Mouse (Mus musculus) hindbrain, embryonic 13.5 days (tissue): ENCODE measurements at regions not wholly inside any gene's neighbourhood (a gene's known extent, or its start where the extent isn't known, plus 50 kb on each side); places are given as distances from the start of the nearest gene placed in this dataset.

Source experiments
- ATAC-seq: fragments of 200-750 bp; cut with Nextera tagmentation; 2 replicates; pipeline ENCODE4 v1.8.0; 2017; ENCODE audit warnings: moderate TSS enrichment; ENCODE audit not compliant: low FRiP score
- H3K27ac ChIP-seq: fragments of 300-500 bp; sonication (generic); 2 replicates; pipeline ENCODE4 v1.5.1; 2015; ENCODE audit warnings: inconsistent platforms, mild to moderate bottlenecking, moderate library complexity
- H3K27me3 ChIP-seq: fragments of 300-500 bp; sonication (generic); 2 replicates; pipeline ENCODE4 v1.6.1; 2015; ENCODE audit warnings: mild to moderate bottlenecking, inconsistent platforms
- H3K36me3 ChIP-seq: fragments of 300-500 bp; sonication (generic); 2 replicates; pipeline ENCODE4 v1.6.1; 2015; ENCODE audit warnings: mild to moderate bottlenecking, inconsistent platforms
- H3K4me1 ChIP-seq: fragments of 300-500 bp; sonication (generic); replicated peaks from 2 replicates; pipeline ENCODE4 v1.6.1; 2015; ENCODE audit warnings: inconsistent platforms
- H3K4me2 ChIP-seq: fragments of 300-500 bp; sonication (generic); 2 replicates; pipeline ENCODE4 v1.6.1; 2015; ENCODE audit warnings: inconsistent platforms, mild to moderate bottlenecking, moderate library complexity
- H3K4me3 ChIP-seq: fragments of 300-500 bp; sonication (generic); 2 replicates; pipeline ENCODE4 v1.5.1; 2015; ENCODE audit warnings: mild to moderate bottlenecking, inconsistent platforms
- H3K9ac ChIP-seq: fragments of 300-500 bp; sonication (generic); 2 replicates; pipeline ENCODE4 v1.6.1; 2015; ENCODE audit warnings: mild to moderate bottlenecking, inconsistent platforms
- H3K9me3 ChIP-seq: fragments of 300-500 bp; sonication (generic); 2 replicates; pipeline ENCODE4 v1.6.1; 2016; ENCODE audit warnings: inconsistent platforms
- WGBS: fragments of 180-500 bp; shearing (Covaris S2); methylation state at CpG from one replicate; pipeline ENCODE4 v1.1.7; 2015; 5-methylcytosine and 5-hydroxymethylcytosine counted together

DNA sequence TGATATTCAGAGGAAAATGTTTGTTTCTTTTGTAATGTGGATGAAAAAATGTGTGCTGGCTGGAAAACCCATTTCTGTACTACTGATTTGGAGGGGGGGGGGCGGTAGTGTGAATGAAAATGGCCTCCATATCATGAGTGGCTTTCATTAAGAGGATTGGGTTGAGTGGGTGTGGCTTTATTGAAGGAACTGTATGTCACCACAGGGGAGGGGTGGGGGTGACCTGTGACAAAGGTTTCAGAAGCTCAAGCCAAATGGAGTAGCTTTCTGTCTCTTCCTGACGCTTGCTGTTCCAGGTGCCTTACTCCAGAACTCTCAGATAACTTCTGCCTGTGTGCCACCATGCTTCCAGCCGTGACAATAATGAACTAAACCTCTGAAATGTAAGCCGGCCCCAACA lies 242.0 kb upstream of the Gm765 start:
- Histone ChIP-seq H3K27ac (no peak overlapping the region), H3K9ac (no peak overlapping the region), H3K36me3 (no peaks in the 10 kb centered on the region), H3K27me3 (no peaks in the 10 kb centered on the region), H3K4me2 (no peak overlapping the region), H3K4me3 (no peak overlapping the region), H3K4me1 (no peaks in the 10 kb centered on the region), H3K9me3 (no peaks in the 10 kb centered on the region)
- 79% methylated on average over 4 of the region's 4 CpGs for WGBS
- ATAC-seq: no peak

DNA sequence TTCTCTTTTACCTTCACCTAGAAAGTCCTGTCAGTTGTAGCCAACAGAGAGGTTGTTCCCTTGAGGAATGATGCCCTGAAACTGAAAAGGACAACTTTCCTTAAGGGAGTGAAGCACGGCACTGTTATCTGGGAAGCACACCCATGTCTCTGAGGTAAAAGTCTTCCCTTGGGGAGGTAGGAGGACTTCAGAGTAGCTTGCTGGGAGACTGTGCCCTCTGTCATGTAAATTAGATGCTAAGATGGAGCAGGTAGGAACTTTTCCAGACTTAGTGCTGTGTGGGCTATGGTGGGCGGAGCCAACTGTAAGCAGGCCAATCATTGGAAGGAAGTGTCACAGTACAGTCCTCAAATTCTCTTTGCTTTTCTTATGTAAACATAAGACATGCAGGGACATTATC lies 240.3 kb upstream of the Gm765 start:
- no peaks in the 10 kb centered on the region for H3K27me3 ChIP-seq
- WGBS: 47% methylated on average over 2 of the region's 2 CpGs
- H3K4me1 ChIP-seq: no peaks in the 10 kb centered on the region
- no peak overlapping the region for H3K9ac ChIP-seq
- no peak for ATAC-seq
- no peak overlapping the region for H3K27ac ChIP-seq
- no peak overlapping the region for H3K4me2 ChIP-seq
- H3K36me3 ChIP-seq: no peaks in the 10 kb centered on the region
- no peaks in the 10 kb centered on the region for H3K9me3 ChIP-seq
- no peak overlapping the region for H3K4me3 ChIP-seq

DNA sequence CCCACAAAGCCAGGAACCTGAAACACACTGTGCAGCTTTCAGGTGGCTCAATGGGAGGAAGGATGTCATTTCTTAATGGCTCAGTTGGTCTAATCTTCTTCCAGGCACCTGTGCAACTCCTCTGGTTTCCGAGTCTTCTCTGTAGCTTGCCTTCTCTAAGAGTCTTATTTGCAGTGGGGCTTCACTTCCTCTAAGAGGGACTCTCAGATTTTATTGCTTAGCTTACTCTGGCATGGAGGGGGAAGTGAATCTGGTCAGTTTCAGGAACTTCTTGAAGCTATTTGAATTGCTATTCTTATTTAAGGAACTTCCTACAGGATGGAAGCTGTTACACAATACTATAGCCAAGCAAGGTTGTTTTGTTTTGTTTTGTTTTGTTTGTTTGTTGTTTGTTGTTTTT lies 232.7 kb upstream of the Gm765 start:
- Histone ChIP-seq H3K9me3 (no peaks in the 10 kb centered on the region), H3K4me3 (no peak overlapping the region), H3K4me2 (no peak overlapping the region), H3K9ac (no peak overlapping the region), H3K27me3 (no peaks in the 10 kb centered on the region), H3K4me1 (no peaks in the 10 kb centered on the region), H3K36me3 (no peaks in the 10 kb centered on the region), H3K27ac (no peak overlapping the region)
- ATAC-seq: no peak
- WGBS: 91% methylated on average over 1 of the region's 1 CpGs

DNA sequence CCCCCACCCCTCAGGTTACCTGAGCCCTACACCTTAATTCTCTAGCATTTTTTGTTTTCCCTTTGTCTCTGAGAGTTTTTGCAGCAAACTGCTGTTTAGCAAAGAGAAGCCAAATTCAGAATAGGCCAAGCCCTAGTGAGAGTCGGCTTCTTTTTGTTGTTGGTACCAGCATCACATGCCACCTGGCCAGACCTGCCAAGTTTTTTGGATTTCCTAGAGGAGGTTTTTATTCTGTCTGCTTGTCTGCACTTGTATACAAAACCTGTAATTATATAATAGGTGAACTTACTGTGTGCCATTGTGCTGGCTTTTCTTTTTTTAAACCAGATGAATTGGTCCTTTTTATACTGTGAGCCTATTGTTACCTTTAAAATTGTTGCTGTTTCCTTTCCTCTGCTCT lies 213.1 kb upstream of the Gm765 start:
- no peaks in the 10 kb centered on the region for H3K4me1 ChIP-seq
- no peak overlapping the region for H3K4me2 ChIP-seq
- no peaks in the 10 kb centered on the region for H3K36me3 ChIP-seq
- H3K9ac ChIP-seq: no peak overlapping the region
- H3K9me3 ChIP-seq: no peaks in the 10 kb centered on the region
- no peak overlapping the region for H3K4me3 ChIP-seq
- H3K27ac ChIP-seq: no peak overlapping the region
- ATAC-seq: no peak
- WGBS: 90% methylated on average over 1 of the region's 1 CpGs
- H3K27me3 ChIP-seq: no peaks in the 10 kb centered on the region

DNA sequence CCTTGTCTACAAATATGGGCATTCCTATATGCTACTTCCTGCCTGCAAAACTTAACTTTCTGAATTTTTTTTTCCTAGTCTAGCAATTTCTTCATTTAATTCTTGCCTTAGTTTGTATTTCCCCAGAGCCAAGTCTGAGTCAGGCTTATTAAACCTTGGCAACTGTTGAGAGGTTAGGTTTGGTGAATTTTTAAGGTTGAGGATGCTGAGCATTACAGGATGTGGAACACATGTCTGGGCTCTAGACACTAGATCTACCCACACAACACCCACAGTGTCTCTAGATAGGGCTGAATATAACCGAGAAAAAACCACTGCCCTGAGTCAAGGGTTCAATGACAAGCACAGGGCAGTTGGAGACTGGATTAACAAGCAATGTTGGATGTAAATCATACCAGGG lies 211.4 kb upstream of the Gm765 start:
- Histone ChIP-seq H3K9me3 (no peaks in the 10 kb centered on the region), H3K27ac (no peak overlapping the region), H3K4me2 (no peak overlapping the region), H3K36me3 (no peaks in the 10 kb centered on the region), H3K4me3 (no peak overlapping the region), H3K27me3 (no peaks in the 10 kb centered on the region), H3K4me1 (peaks cover 3% of the 10 kb centered on the region; the same call in 1 of the 2 replicates), H3K9ac (no peak overlapping the region)
- ATAC-seq: no peak
- WGBS: 87% methylated on average over 1 of the region's 1 CpGs

DNA sequence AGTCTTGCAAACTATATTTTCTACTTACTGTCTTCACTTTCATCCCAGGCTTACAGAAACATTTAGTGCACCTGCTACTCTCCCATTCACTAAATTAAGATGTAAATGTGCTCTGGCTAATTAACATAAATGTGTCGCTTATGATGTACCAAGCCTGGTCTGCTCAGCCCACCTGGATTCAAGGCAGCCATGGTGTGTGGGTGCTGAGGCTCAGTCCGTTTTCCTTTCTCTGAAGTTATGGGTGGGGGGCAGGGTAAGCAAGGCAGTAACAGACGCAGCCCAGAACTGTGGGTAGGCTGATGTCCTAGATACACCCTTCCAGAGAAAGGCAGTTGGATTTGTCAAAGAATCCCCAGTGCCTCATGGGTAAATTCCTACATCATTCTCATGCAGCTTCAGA lies 209.2 kb upstream of the Gm765 start:
- H3K4me3 ChIP-seq: no peak overlapping the region
- 78% methylated on average over 3 of the region's 3 CpGs for WGBS
- H3K9me3 ChIP-seq: no peaks in the 10 kb centered on the region
- no peak overlapping the region for H3K9ac ChIP-seq
- no peaks in the 10 kb centered on the region for H3K27me3 ChIP-seq
- H3K36me3 ChIP-seq: no peaks in the 10 kb centered on the region
- H3K4me2 ChIP-seq: no peak overlapping the region
- no peak overlapping the region for H3K27ac ChIP-seq
- H3K4me1 ChIP-seq: peaks cover 3% of the 10 kb centered on the region; the same call in 1 of the 2 replicates
- no peak for ATAC-seq

DNA sequence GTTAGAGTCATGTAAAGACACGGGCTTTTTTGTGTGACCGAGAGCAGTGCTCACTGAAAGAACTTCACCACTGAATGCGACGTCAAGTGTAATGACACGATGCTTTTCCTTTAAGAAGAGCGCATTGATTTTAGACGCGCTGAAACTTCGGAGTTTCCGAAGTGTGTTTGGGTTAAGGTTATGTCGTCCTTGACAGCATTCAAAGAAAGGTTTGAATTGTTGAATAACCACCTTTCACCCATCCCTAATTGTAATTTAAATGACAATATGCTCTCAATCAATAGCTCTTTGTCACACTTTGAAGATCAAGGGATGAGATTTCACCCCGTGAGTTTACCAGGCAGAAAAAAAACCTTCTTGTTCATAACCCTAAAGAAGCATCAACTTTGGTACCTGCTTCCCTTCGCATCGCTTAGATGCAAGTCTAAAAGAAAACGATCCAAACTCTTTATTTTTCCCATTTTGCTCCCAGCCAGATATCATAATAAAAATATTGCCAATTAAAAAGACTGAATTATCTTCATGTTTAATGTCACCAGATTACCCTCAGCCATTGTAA lies 184.4 kb upstream of the Gm765 start:
- H3K4me3 ChIP-seq: no peak overlapping the region
- H3K4me2 ChIP-seq: peak overlapping the region; percentile 26
- H3K27me3 ChIP-seq: peaks cover 53% of the 10 kb centered on the region
- H3K36me3 ChIP-seq: no peaks in the 10 kb centered on the region
- H3K4me1 ChIP-seq: peaks cover 17% of the 10 kb centered on the region
- ATAC-seq: no peak
- H3K9me3 ChIP-seq: no peaks in the 10 kb centered on the region
- no peak overlapping the region for H3K9ac ChIP-seq
- WGBS: 21% methylated on average over 15 of the region's 15 CpGs
- no peak overlapping the region for H3K27ac ChIP-seq

DNA sequence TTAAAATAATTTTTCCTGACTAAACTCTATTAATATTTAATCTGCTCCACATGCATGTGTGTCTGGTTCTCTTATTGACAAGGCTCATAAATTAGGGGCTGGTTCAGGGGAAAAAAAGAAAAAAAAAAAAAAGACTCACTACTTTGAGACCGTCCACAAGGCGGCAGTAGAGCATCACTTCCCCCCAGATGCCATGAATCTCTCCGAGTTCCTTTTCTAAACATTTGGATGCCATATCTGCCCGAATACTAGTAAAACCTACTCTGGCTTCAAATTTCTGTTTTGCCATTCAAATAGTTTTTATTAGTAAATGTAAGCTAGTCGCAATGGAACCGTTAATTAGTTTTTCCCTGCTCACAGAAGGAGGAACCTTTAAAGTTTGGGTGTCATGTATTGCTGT lies 182.7 kb upstream of the Gm765 start:
- H3K4me1 ChIP-seq: peaks cover 17% of the 10 kb centered on the region
- H3K9ac ChIP-seq: no peak overlapping the region
- no peak for ATAC-seq
- no peak overlapping the region for H3K4me3 ChIP-seq
- no peak overlapping the region for H3K4me2 ChIP-seq
- peaks cover 48% of the 10 kb centered on the region for H3K27me3 ChIP-seq
- no peaks in the 10 kb centered on the region for H3K36me3 ChIP-seq
- H3K9me3 ChIP-seq: no peaks in the 10 kb centered on the region
- no peak overlapping the region for H3K27ac ChIP-seq
- WGBS: 11% methylated on average over 6 of the region's 6 CpGs

DNA sequence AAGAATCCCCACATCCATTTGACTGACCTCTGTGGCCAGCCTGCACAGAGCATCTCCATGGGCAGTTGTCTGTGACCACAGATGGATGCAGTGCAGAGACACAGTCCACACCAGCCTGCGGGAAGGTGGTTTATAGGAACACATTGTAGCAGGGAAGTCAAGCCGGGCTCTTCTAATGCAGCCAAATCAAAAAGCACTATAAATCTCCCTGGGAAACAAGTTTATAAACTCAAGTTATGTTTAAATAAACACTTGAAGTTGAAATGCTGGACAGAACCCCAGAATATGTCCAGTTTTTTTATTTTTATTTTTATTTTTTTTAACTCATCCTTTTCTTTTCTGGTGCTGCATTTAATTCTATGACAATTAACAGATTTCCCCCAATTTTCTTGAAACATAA lies 182.1 kb upstream of the Gm765 start:
- 83% methylated on average over 2 of the region's 2 CpGs for WGBS
- no peak for ATAC-seq

DNA sequence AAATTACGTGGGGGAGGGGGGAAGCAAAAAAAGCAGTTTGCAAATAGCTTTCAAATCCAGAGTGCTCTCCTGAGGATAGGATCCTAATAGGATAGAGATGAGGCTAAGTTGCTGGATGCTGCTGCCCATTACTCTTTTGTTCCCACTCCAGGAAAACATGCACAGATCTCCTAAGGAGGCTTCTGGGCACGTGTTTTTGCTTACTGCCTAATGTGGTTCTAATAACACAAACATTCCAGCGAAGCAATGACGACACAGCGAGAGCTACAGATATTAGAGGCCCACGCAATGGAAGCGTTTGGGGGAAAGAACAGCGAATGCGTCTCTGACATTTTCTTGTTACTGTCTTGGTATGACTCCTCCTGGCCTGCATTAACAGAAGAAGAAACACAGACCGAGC lies 179.0 kb upstream of the Gm765 start:
- Histone ChIP-seq H3K4me2 (no peak overlapping the region), H3K27me3 (peaks cover 17% of the 10 kb centered on the region), H3K36me3 (no peaks in the 10 kb centered on the region), H3K9me3 (no peaks in the 10 kb centered on the region), H3K4me3 (no peak overlapping the region), H3K4me1 (peaks cover 11% of the 10 kb centered on the region), H3K9ac (no peak overlapping the region), H3K27ac (no peak overlapping the region)
- no peak for ATAC-seq
- WGBS: 66% methylated on average over 10 of the region's 10 CpGs

More for the DNA sequence above, 182.1 kb upstream of the Gm765 start:
- Histone ChIP-seq H3K4me1 (peaks cover 17% of the 10 kb centered on the region), H3K4me2 (no peak overlapping the region), H3K36me3 (no peaks in the 10 kb centered on the region), H3K9ac (no peak overlapping the region), H3K27ac (no peak overlapping the region), H3K27me3 (peaks cover 42% of the 10 kb centered on the region), H3K9me3 (no peaks in the 10 kb centered on the region), H3K4me3 (no peak overlapping the region)

DNA sequence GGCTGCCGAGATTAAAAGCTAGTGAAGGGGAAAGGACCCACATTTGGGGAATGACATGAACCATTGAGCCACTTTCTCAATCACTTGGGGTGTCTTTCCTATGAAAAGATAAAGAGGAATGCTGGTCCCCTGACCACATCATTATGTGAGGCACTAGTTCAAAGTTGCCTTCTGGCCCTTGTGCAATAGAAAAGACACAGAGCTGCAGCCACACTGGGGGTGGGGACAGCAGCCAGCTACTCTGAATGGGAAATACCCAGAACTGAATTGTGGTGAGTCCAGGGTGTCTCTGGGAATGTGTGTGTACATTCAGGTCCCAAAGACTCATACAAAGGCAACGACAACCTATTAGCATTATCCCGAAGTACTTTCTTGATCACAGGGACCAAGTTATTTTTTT lies 172.3 kb upstream of the Gm765 start:
- Histone ChIP-seq H3K36me3 (no peaks in the 10 kb centered on the region), H3K4me1 (0 out of 2 replicates have a peak, but pooled peaks cover 4% of the 10 kb centered on the region), H3K4me2 (no peak overlapping the region), H3K27ac (no peak overlapping the region), H3K9ac (no peak overlapping the region), H3K4me3 (no peak overlapping the region), H3K27me3 (no peaks in the 10 kb centered on the region), H3K9me3 (no peaks in the 10 kb centered on the region)
- ATAC-seq: no peak
- WGBS: 77% methylated on average over 3 of the region's 3 CpGs

DNA sequence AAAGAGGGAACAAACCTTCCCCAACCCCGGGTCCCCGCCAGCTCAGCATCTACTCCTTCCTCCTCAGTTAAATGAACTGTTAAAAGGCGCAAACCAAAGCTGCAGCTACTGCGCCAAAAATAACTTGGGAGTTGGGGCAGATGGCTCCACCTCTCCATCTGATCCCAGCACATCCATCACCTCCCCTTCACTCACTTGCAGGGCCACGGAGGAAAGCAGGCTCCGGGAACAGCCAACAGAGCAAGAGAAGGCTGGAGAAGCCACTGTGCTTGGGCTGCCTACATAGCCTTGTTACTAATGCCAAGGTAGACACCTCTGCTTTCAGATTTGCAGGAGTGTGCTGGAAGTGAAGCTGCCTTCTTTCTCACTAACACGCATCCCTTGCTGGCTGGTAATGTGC lies 171.8 kb upstream of the Gm765 start:
- Histone ChIP-seq H3K4me1 (0 out of 2 replicates have a peak, but pooled peaks cover 7% of the 10 kb centered on the region), H3K9me3 (no peaks in the 10 kb centered on the region), H3K36me3 (no peaks in the 10 kb centered on the region), H3K4me3 (no peak overlapping the region), H3K27me3 (no peaks in the 10 kb centered on the region), H3K9ac (no peak overlapping the region), H3K27ac (no peak overlapping the region), H3K4me2 (no peak overlapping the region)
- 62% methylated on average over 7 of the region's 7 CpGs for WGBS
- ATAC-seq: no peak

DNA sequence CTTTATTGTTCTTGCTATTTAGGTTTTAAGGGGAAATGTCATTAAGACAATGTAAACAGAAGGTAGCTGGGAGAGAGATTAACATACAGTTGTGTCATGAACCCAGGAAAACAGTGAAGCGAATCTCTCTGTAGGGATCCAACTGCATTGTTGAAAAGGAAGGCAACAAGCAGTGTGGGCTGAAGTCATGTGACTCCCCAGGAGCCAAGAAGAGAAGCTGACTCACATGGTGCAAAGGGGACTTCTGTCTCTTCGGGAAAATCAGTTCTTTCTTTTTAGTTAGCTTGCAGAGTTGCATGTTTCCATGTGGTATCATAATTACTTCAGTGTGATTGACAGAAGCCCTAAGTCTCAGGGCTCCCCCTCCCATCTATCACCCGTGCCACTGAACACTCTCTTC lies 170.7 kb upstream of the Gm765 start:
- H3K4me3 ChIP-seq: no peak overlapping the region
- H3K9ac ChIP-seq: no peak overlapping the region
- no peaks in the 10 kb centered on the region for H3K9me3 ChIP-seq
- H3K27ac ChIP-seq: no peak overlapping the region
- ATAC-seq: no peak
- H3K27me3 ChIP-seq: no peaks in the 10 kb centered on the region
- H3K4me1 ChIP-seq: 0 out of 2 replicates have a peak, but pooled peaks cover 9% of the 10 kb centered on the region
- no peaks in the 10 kb centered on the region for H3K36me3 ChIP-seq
- 25% methylated on average over 3 of the region's 3 CpGs for WGBS
- H3K4me2 ChIP-seq: no peak overlapping the region
